In genomic region chr12:80525513-80525912, GRCm38 (mm10) we compare ENCODE assay signal across 11 mouse cellular contexts. TPM values are rescaled to one million over a fixed set of nuclear protein-coding genes. Genes with fewer than 3 reads are reported as not detected.
DNase-seq lines count a peak whose midpoint lies in the region; ATAC-seq lines count a peak whose summit lies in the region.
"Had no signal": no experiment of that assay in that cellular context is flagged by ENCODE, and none has a peak within 500 bp of the region (broad histone marks: within the 10 kb centered on the region; RNA-seq: fewer than 3 reads in every experiment).

No protein-coding gene starts in this region.

- H3K36me3 ChIP-seq in forebrain, embryonic 13.5 days (ENCODE audit: poor library complexity, severe bottlenecking), result no peaks in the 10 kb centered on the region
- H3K36me3 ChIP-seq in midbrain, embryonic 16.5 days (ENCODE audit: control insufficient read depth, insufficient read depth, low read length), result no peaks in the 10 kb centered on the region

- H3K27ac ChIP-seq in forebrain, embryonic 13.5 days, result peak overlapping the region; percentile 36
- 0 out of 2 replicates have a peak overlapping the region, but pooled peaks have one; percentile 6 for H3K27ac ChIP-seq in midbrain, embryonic 16.5 days (ENCODE audit: low read length)

- H3K9ac ChIP-seq in forebrain, embryonic 13.5 days, result peak overlapping the region; percentile 36
- no peak overlapping the region for H3K9ac ChIP-seq in midbrain, embryonic 16.5 days (ENCODE audit: low read depth, low read length)

- DNase-seq in left cerebral cortex, postnatal 4 days, result peak; percentile 34
- DNase-seq in left cerebral cortex, postnatal 25 days (ENCODE audit: low spot score in 2 of 2), result no peak
- peak; percentile 24 for DNase-seq in WW6 (ENCODE audit: low read depth, low spot score)
- no peak for DNase-seq in heart, postnatal 4 days
- DNase-seq in cerebellum, postnatal 36 days, result no peak
- no peak for DNase-seq in urinary bladder, postnatal 10 days (ENCODE audit: low spot score)
- DNase-seq: cerebellum, adult 2 months had no signal

- intact Hi-C loops in left cerebral cortex, postnatal 4 days (cut with DNase I), result loop anchor here (10.0 kb wide), 1 partner anchor 69 kb away; no protein-coding TSS in a partner anchor
- intact Hi-C loops in left cerebral cortex, postnatal 25 days (cut with DNase I), result no loop called here

- no peak overlapping the region for H3K4me3 ChIP-seq in forebrain, embryonic 13.5 days
- no peak overlapping the region for H3K4me3 ChIP-seq in midbrain, embryonic 16.5 days (ENCODE audit: low read depth, low read length)
- H3K4me3 ChIP-seq: megakaryocyte, embryonic 14.5 days had no signal

- no peaks in the 10 kb centered on the region for H3K27me3 ChIP-seq in forebrain, embryonic 13.5 days
- no peaks in the 10 kb centered on the region for H3K27me3 ChIP-seq in midbrain, embryonic 16.5 days (ENCODE audit: control insufficient read depth, insufficient read depth, low read depth, low read length)

- H3K9me3 ChIP-seq in forebrain, embryonic 13.5 days (replicated peaks), result no peaks in the 10 kb centered on the region
- H3K9me3 ChIP-seq in midbrain, embryonic 16.5 days (replicated peaks; ENCODE audit: control insufficient read depth, low read length, poor library complexity, severe bottlenecking), result no peaks in the 10 kb centered on the region

- peak overlapping the region; percentile 4 for H3K4me2 ChIP-seq in forebrain, embryonic 13.5 days
- H3K4me2 ChIP-seq in midbrain, embryonic 16.5 days (ENCODE audit: low read length), result no peak overlapping the region

- H3K4me1 ChIP-seq in forebrain, embryonic 13.5 days, result peaks cover 74% of the 10 kb centered on the region
- peaks cover 29% of the 10 kb centered on the region for H3K4me1 ChIP-seq in midbrain, embryonic 16.5 days (ENCODE audit: control insufficient read depth, insufficient read depth, low read length)
- H3K4me1 ChIP-seq: megakaryocyte, embryonic 14.5 days had no signal

- peak; percentile 77 for ATAC-seq in forebrain, embryonic 13.5 days
- ATAC-seq in midbrain, embryonic 16.5 days, result no peak

- 4% methylated on average over 7 of the region's 7 CpGs for WGBS in forebrain, embryonic 13.5 days
- 5% methylated on average over 7 of the region's 7 CpGs for WGBS in midbrain, embryonic 16.5 days

RNA-seq across cellular contexts. Expression of gene Galnt16, which starts 7.4 kb away (rescaled TPM):
- total RNA-seq in left cerebral cortex, postnatal 4 days (2021), result 10 to 100 TPM; 32.8 to 40.6 TPM
- total RNA-seq in left cerebral cortex, postnatal 25 days (2021), result 10 to 100 TPM; 79.8 to 83.1 TPM
- polyA plus RNA-seq in forebrain, embryonic 13.5 days (2015; fragmentation: Nextera tagmentation; extraction: Ambion mirVana), result 21.7 and 28.6 TPM in 2 replicates
- polyA plus RNA-seq in midbrain, embryonic 16.5 days (2015; fragmentation: Nextera tagmentation; extraction: Ambion mirVana), result 41.8 and 43.3 TPM in 2 replicates
- 10 to 100 TPM; 15.7 to 17.8 TPM for total RNA-seq in heart, postnatal 4 days (2021)
- total RNA-seq: liver, adult 2 months had no signal

Comparison
In these comparisons a context has a peak if more than half of its experiments do, and no peak if none do; other contexts are left out.
1. DNase-seq: peak in left cerebral cortex, postnatal 4 days (single experiment) and WW6 (single experiment); none in left cerebral cortex, postnatal 25 days (0 of 2), heart, postnatal 4 days (single experiment), cerebellum, postnatal 36 days (0 of 2) and urinary bladder, postnatal 10 days (single experiment).